Mouse (Mus musculus) stomach, embryonic 14.5 days (tissue): ENCODE results near the gene Rsph10b. TPM values are rescaled to one million over a fixed set of nuclear protein-coding genes. Genes with fewer than 3 reads are reported as not detected.

Source experiments
- polyA plus RNA-seq: library from polyadenylated mRNA; unstranded; fragments of >200 nt; fragmentation: Nextera tagmentation; extraction: Ambion mirVana; gene quantifications from 2 replicates; pipeline ENCODE4 v1.2.1, GENCODE M21; 2014

Gene Rsph10b
- polyA plus RNA-seq, 1 experiment from 2014 or later = 1.4 TPM

Other genes starting within 250 kb of the Rsph10b start
- gene Usp42, start 200.8 kb upstream of the Rsph10b start, polyA plus RNA-seq = 21.8 TPM in 2 replicates
- gene Eif2ak1, start 115.2 kb upstream of the Rsph10b start, polyA plus RNA-seq = 34.4 TPM in 2 replicates
- gene Ankrd61, start 35.4 kb upstream of the Rsph10b start, polyA plus RNA-seq = 0.36 and 0.38 TPM in 2 replicates
- 94.9 and 95.8 TPM in 2 replicates for gene Aimp2, start 23.2 kb upstream of the Rsph10b start, polyA plus RNA-seq
- 30.8 and 33.7 TPM in 2 replicates for gene Pms2, start 23.1 kb upstream of the Rsph10b start, polyA plus RNA-seq
- gene Gm42421, start 4.9 kb upstream of the Rsph10b start, polyA plus RNA-seq = 0.65 TPM in 1 of 2 replicates, not detected in the other
- 78.0 and 80.7 TPM in 2 replicates for gene Ccz1, start 81.8 kb downstream of the Rsph10b start, polyA plus RNA-seq
- 0.55 TPM in 1 of 2 replicates, not detected in the other for gene Ocm, start 93.6 kb downstream of the Rsph10b start, polyA plus RNA-seq
- gene Lmtk2, start 167.4 kb downstream of the Rsph10b start, polyA plus RNA-seq = 5.2 and 5.6 TPM in 2 replicates